Mouse (Mus musculus) midbrain, embryonic 10.5 days (tissue): ENCODE results near the gene Gm10310. TPM values are rescaled to one million over a fixed set of nuclear protein-coding genes. Genes with fewer than 3 reads are reported as not detected.
"Not testable (repeated sequence)": the region's sequence is repeated elsewhere in the genome, so short reads cannot be mapped to it uniquely, and the experiment has no call there.

Experiments used
- DNase-seq: peaks from one replicate; pipeline ENCODE4 v3.0.0-alpha.2; 2017; ENCODE audit warnings: low spot score
- H3K27ac ChIP-seq: fragments of 300-500 bp; sonication (generic); replicated peaks from 2 replicates; pipeline ENCODE4 v1.5.1; 2016; ENCODE audit warnings: mild to moderate bottlenecking
- H3K27me3 ChIP-seq: fragments of 300-500 bp; sonication (generic); 2 replicates; pipeline ENCODE4 v1.6.1; 2016; ENCODE audit warnings: low read depth, mild to moderate bottlenecking; ENCODE audit not compliant: poor library complexity, severe bottlenecking
- H3K36me3 ChIP-seq: fragments of 300-500 bp; sonication (generic); 2 replicates; pipeline ENCODE4 v1.6.1; 2016; ENCODE audit warnings: mild to moderate bottlenecking, moderate library complexity
- H3K4me1 ChIP-seq: fragments of 300-500 bp; sonication (generic); 2 replicates; pipeline ENCODE4 v1.6.1; 2016
- H3K4me3 ChIP-seq: fragments of 300-500 bp; sonication (generic); 2 replicates; pipeline ENCODE4 v1.5.1; 2016; ENCODE audit warnings: mild to moderate bottlenecking, moderate library complexity
- H3K9me3 ChIP-seq: fragments of 300-500 bp; sonication (generic); replicated peaks from 2 replicates; pipeline ENCODE4 v1.6.1; 2016; ENCODE audit warnings: mild to moderate bottlenecking
- WGBS: fragments of 180-500 bp; shearing (Covaris S2); methylation state at CpG from one replicate; pipeline ENCODE4 v1.1.7; 2016; 5-methylcytosine and 5-hydroxymethylcytosine counted together
- polyA plus RNA-seq: library from polyadenylated mRNA; unstranded; fragments of >200 nt; fragmentation: Nextera tagmentation; extraction: Ambion mirVana; gene quantifications from 2 replicates; pipeline ENCODE4 v1.2.1, GENCODE M21; 2016

Gm10310 gene
- not detected in 2 replicates for polyA plus RNA-seq

DNA sequence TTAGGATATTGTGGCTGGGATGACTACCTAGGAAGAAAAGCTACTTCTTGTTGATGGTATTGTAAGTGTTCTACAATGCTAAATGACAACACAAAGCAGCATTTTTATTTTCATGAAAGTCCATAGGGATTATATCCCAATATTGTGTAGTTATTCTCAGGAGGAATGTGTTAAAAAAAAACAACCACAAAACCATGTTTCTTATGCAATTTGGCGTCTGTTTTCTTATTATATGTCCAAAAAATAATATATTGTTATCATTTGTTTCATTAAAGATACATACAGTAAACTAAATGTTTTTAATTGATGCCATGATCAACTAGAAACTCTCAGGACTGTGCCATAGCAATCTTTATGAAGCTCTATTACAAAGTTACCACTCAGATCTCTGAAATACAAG, at the start of gene Gm10310:
Gm10310 (minus strand) TSS at position 101 of the 400 bp plus-strand sequence.
- not testable (repeated sequence) for H3K27me3 ChIP-seq, DNase-seq, H3K36me3 ChIP-seq, H3K9me3 ChIP-seq, H3K4me1 ChIP-seq, H3K4me3 ChIP-seq, H3K27ac ChIP-seq
- no CpG with 5 or more reads among the region's 1 CpGs for WGBS

DNA sequence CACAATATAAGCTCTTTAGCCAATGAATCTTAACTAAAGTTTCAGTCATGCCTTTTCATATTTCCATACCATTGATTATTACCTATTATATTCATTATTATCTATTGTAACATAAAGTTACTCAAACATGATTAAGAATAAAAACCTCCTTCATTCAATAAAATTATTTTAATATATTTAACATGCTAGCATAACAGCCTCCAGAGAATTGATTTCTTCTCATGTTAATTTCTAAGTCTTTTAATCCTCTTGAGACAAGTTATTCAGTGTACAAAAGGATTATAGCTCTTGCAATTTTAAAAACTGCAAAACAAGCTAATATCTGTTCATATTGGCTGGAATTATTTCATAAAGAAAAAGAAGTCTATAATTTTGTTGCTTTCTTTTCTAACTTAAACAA, 45.2 kb upstream of the Gm10310 start, which contains the start of gene Olfr821:
Olfr821 (plus strand) TSS at position 301 of the 400 bp plus-strand sequence.
- H3K4me1 ChIP-seq, result no peaks in the 10 kb centered on the region
- no peak for DNase-seq
- no peaks in the 10 kb centered on the region for H3K27me3 ChIP-seq
- no peak within 1 kb of the TSS for H3K27ac ChIP-seq
- no peak within 1 kb of the TSS for H3K4me3 ChIP-seq
- no peaks in the 10 kb centered on the region for H3K9me3 ChIP-seq
- H3K36me3 ChIP-seq, result no peaks in the 10 kb centered on the region

DNA sequence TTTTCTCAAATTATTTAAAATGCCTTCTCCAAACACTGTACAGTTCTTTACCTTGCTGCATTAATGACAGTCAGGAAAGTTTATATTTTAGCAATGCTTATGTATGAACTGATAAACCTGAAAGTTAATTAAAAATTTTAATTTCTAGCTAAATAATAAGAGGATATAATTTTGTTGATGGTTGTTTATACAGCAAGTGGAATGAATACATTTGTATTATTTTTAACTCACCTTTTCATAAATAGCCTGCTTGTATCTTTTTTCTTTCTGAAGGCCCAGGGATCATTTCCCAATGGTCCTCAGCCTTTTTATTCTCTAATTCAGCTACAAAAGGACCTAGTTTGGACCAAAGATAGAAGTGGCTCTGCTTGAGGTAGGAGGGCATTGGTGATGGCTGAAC, 27.5 kb upstream of the Gm10310 start, which contains the start of gene Olfr820:
Olfr820 (plus strand) TSS at position 301 of the 400 bp plus-strand sequence.
- Histone ChIP-seq H3K27me3 (no peaks in the 10 kb centered on the region), H3K9me3 (no peaks in the 10 kb centered on the region), H3K4me1 (no peaks in the 10 kb centered on the region), H3K36me3 (no peaks in the 10 kb centered on the region), H3K4me3 (no peak within 1 kb of the TSS), H3K27ac (no peak within 1 kb of the TSS)
- DNase-seq, result no peak

DNA sequence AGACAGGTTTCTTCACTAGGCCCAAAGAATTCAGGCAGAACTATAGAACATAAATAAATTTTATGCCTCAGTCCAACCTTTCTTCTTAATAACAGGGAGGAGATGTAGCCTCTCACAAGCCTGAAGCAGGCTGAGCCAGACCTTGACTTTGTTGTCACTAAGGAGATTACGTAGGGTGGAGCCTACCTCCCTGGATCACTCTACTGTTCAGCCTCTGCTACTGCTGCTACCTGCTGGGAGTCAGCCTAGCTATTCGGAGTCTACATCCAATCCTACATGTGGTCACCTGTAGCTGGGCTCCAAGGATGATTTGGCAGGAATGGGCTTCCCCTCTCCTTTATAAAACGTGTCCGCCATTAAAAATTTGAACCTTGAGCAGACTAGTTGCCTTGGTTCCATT, 20.5 kb upstream of the Gm10310 start:
- H3K4me3 ChIP-seq, H3K36me3 ChIP-seq, H3K27me3 ChIP-seq, DNase-seq, H3K27ac ChIP-seq, H3K4me1 ChIP-seq, H3K9me3 ChIP-seq: not testable (repeated sequence)
- 85% methylated on average over 4 of the region's 4 CpGs for WGBS

DNA sequence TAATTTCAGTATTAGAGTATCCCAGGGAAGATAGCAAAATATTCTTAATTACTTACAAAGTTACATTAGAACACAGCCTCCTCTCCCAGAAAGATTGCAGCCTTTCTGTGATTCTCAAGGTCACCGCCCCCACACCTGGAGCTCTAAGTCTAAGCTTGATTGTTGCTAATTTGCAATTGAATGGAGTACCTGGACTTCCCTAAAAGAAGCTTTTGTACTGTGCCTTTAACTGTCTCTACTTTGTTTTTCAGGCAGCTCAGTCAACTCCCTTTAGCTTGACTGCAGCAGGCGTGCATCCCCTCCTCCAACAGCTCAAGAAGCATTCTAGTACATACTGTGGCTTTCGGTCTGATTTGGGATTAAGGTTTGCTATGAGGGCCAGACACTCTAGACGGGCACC, 19.2 kb upstream of the Gm10310 start:
- DNase-seq, H3K4me3 ChIP-seq, H3K27me3 ChIP-seq, H3K4me1 ChIP-seq, H3K9me3 ChIP-seq, H3K36me3 ChIP-seq, H3K27ac ChIP-seq: not testable (repeated sequence)
- WGBS, result 91% methylated on average over 4 of the region's 4 CpGs

DNA sequence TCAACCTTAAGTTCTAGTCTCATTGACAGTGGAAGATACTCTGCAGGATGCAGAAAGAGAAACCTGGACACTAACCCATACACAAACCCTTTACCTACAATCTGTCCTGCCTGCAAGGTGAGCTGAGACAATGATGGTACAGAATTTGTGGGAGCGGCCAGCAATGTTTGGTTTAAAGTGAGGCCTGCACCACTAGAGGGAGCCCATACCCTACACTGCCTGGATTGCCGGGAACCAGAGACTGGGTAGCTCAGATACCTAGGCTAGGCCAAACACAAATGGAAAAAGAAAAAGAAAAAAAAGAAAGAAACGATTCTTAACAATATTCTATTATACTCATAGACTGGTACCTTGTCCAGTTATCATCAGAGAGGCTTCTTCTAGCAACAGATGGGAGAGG, 3.0 kb downstream of the Gm10310 start:
- not testable (repeated sequence) for H3K36me3 ChIP-seq, H3K27me3 ChIP-seq, H3K4me1 ChIP-seq, H3K9me3 ChIP-seq, H3K27ac ChIP-seq, DNase-seq, H3K4me3 ChIP-seq
- no CpG with 5 or more reads among the region's 3 CpGs for WGBS

DNA sequence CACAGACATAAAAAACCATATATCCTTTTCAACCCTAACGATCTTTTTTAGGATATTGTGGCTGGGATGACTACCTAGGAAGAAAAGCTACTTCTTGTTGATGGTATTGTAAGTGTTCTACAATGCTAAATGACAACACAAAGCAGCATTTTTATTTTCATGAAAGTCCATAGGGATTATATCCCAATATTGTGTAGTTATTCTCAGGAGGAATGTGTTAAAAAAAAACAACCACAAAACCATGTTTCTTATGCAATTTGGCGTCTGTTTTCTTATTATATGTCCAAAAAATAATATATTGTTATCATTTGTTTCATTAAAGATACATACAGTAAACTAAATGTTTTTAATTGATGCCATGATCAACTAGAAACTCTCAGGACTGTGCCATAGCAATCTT, 8.8 kb downstream of the Gm10310 start, which contains the start of gene Olfr247:
Olfr247 (minus strand) TSS at position 101 of the 400 bp plus-strand sequence.
- not testable (repeated sequence) for H3K9me3 ChIP-seq, H3K27me3 ChIP-seq, DNase-seq, H3K4me1 ChIP-seq, H3K4me3 ChIP-seq, H3K36me3 ChIP-seq, H3K27ac ChIP-seq
- no CpG with 5 or more reads among the region's 2 CpGs for WGBS

DNA sequence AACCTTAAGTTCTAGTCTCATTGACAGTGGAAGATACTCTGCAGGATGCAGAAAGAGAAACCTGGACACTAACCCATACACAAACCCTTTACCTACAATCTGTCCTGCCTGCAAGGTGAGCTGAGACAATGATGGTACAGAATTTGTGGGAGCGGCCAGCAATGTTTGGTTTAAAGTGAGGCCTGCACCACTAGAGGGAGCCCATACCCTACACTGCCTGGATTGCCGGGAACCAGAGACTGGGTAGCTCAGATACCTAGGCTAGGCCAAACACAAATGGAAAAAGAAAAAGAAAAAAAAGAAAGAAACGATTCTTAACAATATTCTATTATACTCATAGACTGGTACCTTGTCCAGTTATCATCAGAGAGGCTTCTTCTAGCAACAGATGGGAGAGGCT, 11.9 kb downstream of the Gm10310 start:
- not testable (repeated sequence) for H3K27me3 ChIP-seq, H3K27ac ChIP-seq
- no CpG with 5 or more reads among the region's 3 CpGs for WGBS

DNA sequence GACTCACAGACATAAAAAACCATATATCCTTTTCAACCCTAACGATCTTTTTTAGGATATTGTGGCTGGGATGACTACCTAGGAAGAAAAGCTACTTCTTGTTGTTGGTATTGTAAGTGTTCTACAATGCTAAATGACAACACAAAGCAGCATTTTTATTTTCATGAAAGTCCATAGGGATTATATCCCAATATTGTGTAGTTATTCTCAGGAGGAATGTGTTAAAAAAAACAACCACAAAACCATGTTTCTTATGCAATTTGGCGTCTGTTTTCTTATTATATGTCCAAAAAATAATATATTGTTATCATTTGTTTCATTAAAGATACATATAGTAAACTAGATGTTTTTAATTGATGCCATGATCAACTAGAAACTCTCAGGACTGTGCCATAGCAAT, 17.7 kb downstream of the Gm10310 start, which contains the start of gene Olfr819:
Olfr819 (minus strand) TSS at position 101 of the 400 bp plus-strand sequence.
- not testable (repeated sequence) for H3K27me3 ChIP-seq, H3K27ac ChIP-seq, DNase-seq, H3K9me3 ChIP-seq, H3K4me1 ChIP-seq, H3K4me3 ChIP-seq, H3K36me3 ChIP-seq
- WGBS, result 80% methylated on average over 2 of the region's 2 CpGs

More for the DNA sequence above, 11.9 kb downstream of the Gm10310 start:
- not testable (repeated sequence) for H3K4me1 ChIP-seq, H3K9me3 ChIP-seq, H3K36me3 ChIP-seq, H3K4me3 ChIP-seq, DNase-seq

DNA sequence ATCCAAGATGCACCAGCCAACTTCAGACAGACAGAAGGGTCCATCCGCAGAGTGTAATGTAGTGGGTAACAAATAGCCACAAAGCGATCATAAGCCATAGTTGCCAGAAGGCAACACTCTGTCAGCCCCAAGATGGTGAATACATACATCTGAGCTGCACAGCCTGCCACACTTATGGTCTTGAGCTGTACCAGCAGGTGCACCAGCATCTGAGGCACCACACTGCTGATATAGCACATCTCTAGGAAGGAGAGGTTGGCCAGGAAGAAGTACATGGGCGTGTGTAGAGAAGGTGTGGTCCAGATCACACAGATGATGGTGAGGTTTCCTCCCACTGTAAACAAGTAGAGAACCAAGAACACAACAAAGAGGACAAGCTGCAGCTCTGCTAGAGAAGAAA, 18.6 kb downstream of the Gm10310 start:
- DNase-seq, H3K9me3 ChIP-seq, H3K27me3 ChIP-seq, H3K4me3 ChIP-seq, H3K36me3 ChIP-seq, H3K4me1 ChIP-seq, H3K27ac ChIP-seq: not testable (repeated sequence)
- WGBS, result 93% methylated on average over 2 of the region's 3 CpGs

DNA sequence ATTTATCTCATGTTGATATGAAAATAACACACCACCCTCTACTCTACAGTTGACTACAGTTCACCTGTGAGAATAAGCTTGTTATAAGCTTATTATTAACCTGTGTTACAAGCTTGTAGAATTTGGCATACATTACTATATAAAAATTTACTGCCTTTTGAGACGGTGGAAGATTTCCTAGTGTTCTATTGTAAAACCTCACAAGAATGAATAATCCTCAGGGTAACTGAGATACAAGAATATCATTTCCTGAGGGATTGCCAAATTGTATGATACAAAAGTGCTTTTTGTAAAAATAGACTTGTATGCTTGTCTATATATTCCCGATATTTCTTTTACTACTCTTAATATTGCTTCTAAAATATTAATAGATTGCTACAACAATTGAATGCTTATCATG, 35.9 kb downstream of the Gm10310 start, which contains the start of gene Olfr818:
Olfr818 (minus strand) TSS at position 101 of the 400 bp plus-strand sequence.
- H3K27me3 ChIP-seq, result no peaks in the 10 kb centered on the region
- H3K4me3 ChIP-seq, result no peak within 1 kb of the TSS
- no peaks in the 10 kb centered on the region for H3K36me3 ChIP-seq
- H3K9me3 ChIP-seq, result no peaks in the 10 kb centered on the region
- no peak for DNase-seq
- no peak within 1 kb of the TSS for H3K27ac ChIP-seq
- 91% methylated on average over 2 of the region's 2 CpGs for WGBS
- no peaks in the 10 kb centered on the region for H3K4me1 ChIP-seq

Other genes with a start within 250 kb of the Gm10310 start
- not detected in 2 replicates for gene Olfr806, start 243.1 kb downstream of the Gm10310 start, polyA plus RNA-seq
- gene Olfr807, start 227.3 kb downstream of the Gm10310 start, polyA plus RNA-seq, result not detected in 2 replicates
- gene Olfr808, start 219.6 kb downstream of the Gm10310 start, polyA plus RNA-seq, result not detected in 2 replicates
- gene Olfr809, start 210.4 kb downstream of the Gm10310 start, polyA plus RNA-seq, result not detected in 2 replicates
- gene Olfr810, start 190.1 kb downstream of the Gm10310 start, polyA plus RNA-seq, result not detected in 2 replicates
- not detected in 2 replicates for gene Olfr811, start 180.7 kb downstream of the Gm10310 start, polyA plus RNA-seq
- gene Olfr812, start 139.0 kb downstream of the Gm10310 start, polyA plus RNA-seq, result not detected in 2 replicates
- not detected in 2 replicates for gene Olfr813, start 129.7 kb downstream of the Gm10310 start, polyA plus RNA-seq
- not detected in 2 replicates for gene Olfr814, start 105.2 kb downstream of the Gm10310 start, polyA plus RNA-seq
- not detected in 2 replicates for gene Olfr815, start 79.2 kb downstream of the Gm10310 start, polyA plus RNA-seq
- not detected in 2 replicates for gene Olfr816, start 69.5 kb downstream of the Gm10310 start, polyA plus RNA-seq
- not detected in 2 replicates for gene Olfr818, start 36.0 kb downstream of the Gm10310 start, polyA plus RNA-seq
- gene Olfr819, start 17.8 kb downstream of the Gm10310 start, polyA plus RNA-seq, result not detected in 2 replicates
- not detected in 2 replicates for gene Olfr247, start 8.9 kb downstream of the Gm10310 start, polyA plus RNA-seq
- gene Olfr820, start 27.6 kb upstream of the Gm10310 start, polyA plus RNA-seq, result not detected in 2 replicates
- not detected in 2 replicates for gene Olfr821, start 45.3 kb upstream of the Gm10310 start, polyA plus RNA-seq
- not detected in 2 replicates for gene Olfr822, start 86.1 kb upstream of the Gm10310 start, polyA plus RNA-seq
- not detected in 2 replicates for gene Olfr823, start 130.3 kb upstream of the Gm10310 start, polyA plus RNA-seq
- not detected in 2 replicates for gene Olfr824, start 144.9 kb upstream of the Gm10310 start, polyA plus RNA-seq
- gene Olfr825, start 181.7 kb upstream of the Gm10310 start, polyA plus RNA-seq, result not detected in 2 replicates
- gene Olfr826, start 199.1 kb upstream of the Gm10310 start, polyA plus RNA-seq, result not detected in 2 replicates
- gene Olfr827, start 229.3 kb upstream of the Gm10310 start, polyA plus RNA-seq, result not detected in 2 replicates